Mouse (Mus musculus): ENCODE data around the gene Patl2. TPM values are rescaled to one million over a fixed set of nuclear protein-coding genes. Genes with fewer than 3 reads are reported as not detected.
"Not testable (repeated sequence)": the region's sequence is repeated elsewhere in the genome, so short reads cannot be mapped to it uniquely, and the experiment has no call there.

The Patl2 gene
- not detected for total RNA-seq (2021)
- long read RNA-seq, experiment 1: 0 reads
- long read RNA-seq, experiment 2: 0 reads

- TF ChIP-seq CTCF (IDR thresholded peaks at IDR 0.05): no peak
- Histone ChIP-seq H3K4me3 (no peak within 1 kb of the TSS), H3K27ac (no peak within 1 kb of the TSS)
- DNase-seq (ENCODE audit: extremely low spot score in 1 of 2, low spot score in 2 of 2): no peak
- intact Hi-C loops (cut with DNase I): no loop called here
Measured at GRCm38 (mm10) chr2:122186106-122186505, at the start of gene Patl2, which contains the start of gene Terb2. Gene Patl2 (minus strand): TSS chr2:122186189. Gene Terb2 (plus strand): TSS chr2:122186272.

- peak overlapping the region; percentile 64 for H3K4me3 ChIP-seq
- intact Hi-C loops (cut with DNase I): no loop called here
- no peak for DNase-seq (ENCODE audit: extremely low spot score in 1 of 2, low spot score in 2 of 2)
Measured at GRCm38 (mm10) chr2:122235425-122235824, 49.4 kb upstream of the Patl2 start.

GRCm38 (mm10) chr2:122234611-122235288 is 48.8 kb upstream of the Patl2 start, which contains the start of gene Sord:
Gene Sord (plus strand): TSS chr2:122234749.
- Histone ChIP-seq H3K27ac (peak within 1 kb of the TSS; percentile 64), H3K4me3 (peak within 1 kb of the TSS; percentile 64)
- intact Hi-C loops (cut with DNase I): loop anchor here (5.0 kb wide), 1 partner anchor 143 kb away; no protein-coding TSS in a partner anchor
- DNase-seq (ENCODE audit: extremely low spot score in 1 of 2, low spot score in 2 of 2): peak; percentile 74 to 77
- no peak for TF ChIP-seq CTCF (IDR thresholded peaks at IDR 0.05)

More at GRCm38 (mm10) chr2:122235425-122235824, 49.4 kb upstream of the Patl2 start:
- peak overlapping the region; percentile 64; the same call in 1 of the 2 replicates for H3K27ac ChIP-seq
- TF ChIP-seq CTCF (IDR thresholded peaks at IDR 0.05): no peak

- DNase-seq (ENCODE audit: extremely low spot score in 1 of 2, low spot score in 2 of 2): peak; percentile 14 to 16
Measured at GRCm38 (mm10) chr2:122233759-122234557, 48.0 kb upstream of the Patl2 start.

GRCm38 (mm10) chr2:122233341-122233740 is 47.4 kb upstream of the Patl2 start:
- intact Hi-C loops (cut with DNase I): loop anchor here (5.0 kb wide), 1 partner anchor 144 kb away; no protein-coding TSS in a partner anchor
- no peak overlapping the region for H3K27ac ChIP-seq
- H3K4me3 ChIP-seq: no peak overlapping the region
- DNase-seq (ENCODE audit: extremely low spot score in 1 of 2, low spot score in 2 of 2): no peak
- TF ChIP-seq CTCF (IDR thresholded peaks at IDR 0.05): no peak

More at GRCm38 (mm10) chr2:122233759-122234557, 48.0 kb upstream of the Patl2 start:
- no peak for TF ChIP-seq CTCF (IDR thresholded peaks at IDR 0.05)
- intact Hi-C loops (cut with DNase I): loop anchor here (5.0 kb wide), 1 partner anchor 143 kb away; no protein-coding TSS in a partner anchor
- Histone ChIP-seq H3K27ac (peak overlapping the region; percentile 64), H3K4me3 (peak overlapping the region; percentile 64)

GRCm38 (mm10) chr2:122231616-122232015 is 45.6 kb upstream of the Patl2 start:
- DNase-seq (ENCODE audit: extremely low spot score in 1 of 2, low spot score in 2 of 2): no peak
- intact Hi-C loops (cut with DNase I): loop anchor here (5.0 kb wide), 1 partner anchor 146 kb away; no protein-coding TSS in a partner anchor
- H3K4me3 ChIP-seq: no peak overlapping the region
- no peak for TF ChIP-seq CTCF (IDR thresholded peaks at IDR 0.05)
- no peak overlapping the region for H3K27ac ChIP-seq

- H3K27ac ChIP-seq: no peak overlapping the region
- DNase-seq (ENCODE audit: extremely low spot score in 1 of 2, low spot score in 2 of 2): no peak
- intact Hi-C loops (cut with DNase I): loop anchor here (5.0 kb wide), 1 partner anchor 147 kb away; no protein-coding TSS in a partner anchor
- H3K4me3 ChIP-seq: no peak overlapping the region
- TF ChIP-seq CTCF (IDR thresholded peaks at IDR 0.05): no peak
Measured at GRCm38 (mm10) chr2:122230395-122230794, 44.4 kb upstream of the Patl2 start.

- H3K27ac ChIP-seq: no peak overlapping the region
- intact Hi-C loops (cut with DNase I): no loop called here
- no peak for TF ChIP-seq CTCF (IDR thresholded peaks at IDR 0.05)
- no peak overlapping the region for H3K4me3 ChIP-seq
- DNase-seq (ENCODE audit: extremely low spot score in 1 of 2, low spot score in 2 of 2): no peak
Measured at GRCm38 (mm10) chr2:122223654-122224053, 37.7 kb upstream of the Patl2 start.

GRCm38 (mm10) chr2:122222272-122222671 is 36.3 kb upstream of the Patl2 start:
- intact Hi-C loops (cut with DNase I): no loop called here
- Histone ChIP-seq H3K4me3 (no peak overlapping the region), H3K27ac (no peak overlapping the region)
- no peak for DNase-seq (ENCODE audit: extremely low spot score in 1 of 2, low spot score in 2 of 2)
- TF ChIP-seq CTCF (IDR thresholded peaks at IDR 0.05): no peak

- Histone ChIP-seq H3K4me3 (no peak overlapping the region), H3K27ac (no peak overlapping the region)
- TF ChIP-seq CTCF (IDR thresholded peaks at IDR 0.05): no peak
- no peak for DNase-seq (ENCODE audit: extremely low spot score in 1 of 2, low spot score in 2 of 2)
- intact Hi-C loops (cut with DNase I): no loop called here
Measured at GRCm38 (mm10) chr2:122221798-122222197, 35.8 kb upstream of the Patl2 start.

- intact Hi-C loops (cut with DNase I): no loop called here
- no peak overlapping the region for H3K27ac ChIP-seq
- no peak for DNase-seq (ENCODE audit: extremely low spot score in 1 of 2, low spot score in 2 of 2)
- TF ChIP-seq CTCF (IDR thresholded peaks at IDR 0.05): no peak
- no peak overlapping the region for H3K4me3 ChIP-seq
Measured at GRCm38 (mm10) chr2:122221378-122221777, 35.4 kb upstream of the Patl2 start.

- no peak for DNase-seq (ENCODE audit: extremely low spot score in 1 of 2, low spot score in 2 of 2)
- no peak for TF ChIP-seq CTCF (IDR thresholded peaks at IDR 0.05)
- Histone ChIP-seq H3K27ac (no peak overlapping the region), H3K4me3 (no peak overlapping the region)
- intact Hi-C loops (cut with DNase I): no loop called here
Measured at GRCm38 (mm10) chr2:122218234-122218633, 32.2 kb upstream of the Patl2 start.

- H3K4me3 ChIP-seq; DNase-seq (ENCODE audit: extremely low spot score in 1 of 2, low spot score in 2 of 2); intact Hi-C loops (cut with DNase I); H3K27ac ChIP-seq: not testable (repeated sequence)
Measured at GRCm38 (mm10) chr2:122217075-122217474, 31.1 kb upstream of the Patl2 start.
